Mouse (Mus musculus) cerebellum, adult 9-11 months (tissue): ENCODE data around the gene Xylt1.

ENCODE experiments used
- DNase-seq: peaks from one replicate; pipeline ENCODE4 v3.0.0; 2022

The Xylt1 gene

GRCm38 (mm10) chr7:117567653-117568340, 187.0 kb downstream of the Xylt1 start:
- DNase-seq: no peak

- DNase-seq: no peak
These were observed 190.4 kb downstream of the Xylt1 start for GRCm38 (mm10) chr7:117571131-117571530.

- no peak for DNase-seq
These were observed 190.9 kb downstream of the Xylt1 start for GRCm38 (mm10) chr7:117571713-117572112.

- DNase-seq: no peak
These were observed 192.4 kb downstream of the Xylt1 start for GRCm38 (mm10) chr7:117573170-117573569.

GRCm38 (mm10) chr7:117575417-117575816, 194.6 kb downstream of the Xylt1 start:
- DNase-seq: no peak

- no peak for DNase-seq
These were observed 196.3 kb downstream of the Xylt1 start for GRCm38 (mm10) chr7:117577035-117577434.

- peak; percentile 9 for DNase-seq
These were observed 204.4 kb downstream of the Xylt1 start for GRCm38 (mm10) chr7:117585164-117585563.

- no peak for DNase-seq
These were observed 206.0 kb downstream of the Xylt1 start for GRCm38 (mm10) chr7:117586811-117587210.

GRCm38 (mm10) chr7:117587234-117587929, 206.6 kb downstream of the Xylt1 start:
- DNase-seq: peak; percentile 8

GRCm38 (mm10) chr7:117588426-117588825, 207.6 kb downstream of the Xylt1 start:
- no peak for DNase-seq

GRCm38 (mm10) chr7:117589359-117589758, 208.6 kb downstream of the Xylt1 start:
- DNase-seq: no peak

GRCm38 (mm10) chr7:117589820-117590219, 209.0 kb downstream of the Xylt1 start:
- no peak for DNase-seq

GRCm38 (mm10) chr7:117594191-117594590, 213.4 kb downstream of the Xylt1 start:
- no peak for DNase-seq

- DNase-seq: peak; percentile 3
These were observed 214.4 kb downstream of the Xylt1 start for GRCm38 (mm10) chr7:117595029-117595695.

GRCm38 (mm10) chr7:117600443-117600842, 219.7 kb downstream of the Xylt1 start:
- DNase-seq: no peak

- no peak for DNase-seq
These were observed 229.7 kb downstream of the Xylt1 start for GRCm38 (mm10) chr7:117610439-117610838.

GRCm38 (mm10) chr7:117612788-117613473, 232.2 kb downstream of the Xylt1 start:
- no peak for DNase-seq

- no peak for DNase-seq
These were observed 233.0 kb downstream of the Xylt1 start for GRCm38 (mm10) chr7:117613796-117614195.

- DNase-seq: no peak
These were observed 233.6 kb downstream of the Xylt1 start for GRCm38 (mm10) chr7:117614346-117614745.

GRCm38 (mm10) chr7:117614851-117615250, 234.1 kb downstream of the Xylt1 start:
- no peak for DNase-seq

- DNase-seq: no peak
These were observed 235.5 kb downstream of the Xylt1 start for GRCm38 (mm10) chr7:117616277-117616676.

GRCm38 (mm10) chr7:117618715-117619150, 238.0 kb downstream of the Xylt1 start:
- DNase-seq: no peak

- peak; percentile 9 for DNase-seq
These were observed 240.8 kb downstream of the Xylt1 start for GRCm38 (mm10) chr7:117621566-117621965.
